Mouse (Mus musculus) forebrain, postnatal 0 days (tissue): ENCODE measurements around the gene Sardh. TPM values are rescaled to one million over a fixed set of nuclear protein-coding genes. Genes with fewer than 3 reads are reported as not detected.
A peak's percentile ranks its signal among the peaks of the same experiment; 100 is the strongest.

Experiments used
- ATAC-seq: fragments of 200-750 bp; cut with Nextera tagmentation; 2 replicates; pipeline ENCODE4 v1.8.0; 2017; ENCODE audit warnings: mild to moderate bottlenecking, moderate library complexity
- DNase-seq: peaks from one replicate; pipeline ENCODE4 v3.0.0-alpha.2; 2015
- H3K27ac ChIP-seq: fragments of 300-500 bp; sonication (generic); 2 replicates; pipeline ENCODE4 v1.5.1; 2014; ENCODE audit warnings: low read depth, mild to moderate bottlenecking, antibody characterized with exemption, low read length, moderate library complexity, mixed read lengths
- H3K27me3 ChIP-seq: fragments of 300-500 bp; sonication (generic); 2 replicates; pipeline ENCODE4 v1.6.1; 2014; ENCODE audit warnings: mild to moderate bottlenecking, low read length, mixed read lengths; ENCODE audit not compliant: insufficient read depth
- H3K36me3 ChIP-seq: fragments of 300-500 bp; sonication (generic); 2 replicates; pipeline ENCODE4 v1.6.1; 2014; ENCODE audit warnings: mild to moderate bottlenecking, moderate library complexity; ENCODE audit not compliant: insufficient read depth
- H3K4me1 ChIP-seq: fragments of 300-500 bp; sonication (generic); 2 replicates; pipeline ENCODE4 v1.6.1; 2014; ENCODE audit warnings: antibody characterized with exemption; ENCODE audit not compliant: insufficient read depth
- H3K4me2 ChIP-seq: fragments of 300-500 bp; sonication (generic); 2 replicates; pipeline ENCODE4 v1.6.1; 2014; ENCODE audit warnings: low read depth, mild to moderate bottlenecking, moderate library complexity
- H3K4me3 ChIP-seq: fragments of 300-500 bp; sonication (generic); 2 replicates; pipeline ENCODE4 v1.5.1; 2014; ENCODE audit warnings: low read depth, low read length, mixed read lengths
- H3K9ac ChIP-seq: fragments of 300-500 bp; sonication (generic); 2 replicates; pipeline ENCODE4 v1.6.1; 2014; ENCODE audit warnings: mild to moderate bottlenecking
- H3K9me3 ChIP-seq: fragments of 300-500 bp; sonication (generic); 2 replicates; pipeline ENCODE4 v1.6.1; 2016; ENCODE audit warnings: low read length
- CTCF ChIP-seq: sonication (generic); IDR thresholded peaks from 2 replicates; pipeline ENCODE4 v1.5.1; 2016; ENCODE audit warnings: antibody characterized with exemption, control low read depth, low read depth
- WGBS: fragments of 180-500 bp; shearing (Covaris S2); extraction: QIAGEN DNeasy Blood & Tissue Kit; methylation state at CpG from one replicate; pipeline ENCODE4 v1.1.7; 2014; 5-methylcytosine and 5-hydroxymethylcytosine counted together
- polyA plus RNA-seq: library from polyadenylated mRNA; unstranded; fragments of >200 nt; fragmentation: Nextera tagmentation; extraction: Ambion mirVana; gene quantifications from 2 replicates; pipeline ENCODE4 v1.2.1, GENCODE M21; 2015
- total RNA-seq: library from RNA; depleted of rRNA; stranded (reverse); fragments of >200 nt; gene quantifications from 2 replicates; pipeline ENCODE4 v1.2.3, GENCODE M21; 2014

Sardh gene
- total and polyA plus RNA-seq, 2 experiments from 2014 or later, result 5.7 to 7.2 TPM

GRCm38 (mm10) chr2:27280920-27281611, 32.9 kb upstream of the Sardh start:
- no peaks in the 10 kb centered on the region for H3K9me3 ChIP-seq

GRCm38 (mm10) chr2:27278859-27279258, 30.7 kb upstream of the Sardh start:
- H3K4me1 ChIP-seq, result no peaks in the 10 kb centered on the region
- TF ChIP-seq CTCF, result no peak
- H3K36me3 ChIP-seq, result peaks cover 38% of the 10 kb centered on the region
- DNase-seq (no peak), ATAC-seq (no peak)
- H3K9me3 ChIP-seq, result no peaks in the 10 kb centered on the region
- H3K27ac ChIP-seq, result no peak overlapping the region
- no peak overlapping the region for H3K4me2 ChIP-seq
- H3K27me3 ChIP-seq, result no peaks in the 10 kb centered on the region
- no peak overlapping the region for H3K9ac ChIP-seq
- H3K4me3 ChIP-seq, result no peak overlapping the region
- 93% methylated on average over 7 of the region's 7 CpGs for WGBS

More at GRCm38 (mm10) chr2:27280920-27281611, 32.9 kb upstream of the Sardh start:
- 68% methylated on average over 13 of the region's 13 CpGs for WGBS
- ATAC-seq, result peak; percentile 58
- H3K27ac ChIP-seq, result no peak overlapping the region
- no peak overlapping the region for H3K4me3 ChIP-seq
- H3K36me3 ChIP-seq, result peaks cover 23% of the 10 kb centered on the region
- no peak overlapping the region for H3K4me2 ChIP-seq
- peak; percentile 87 for DNase-seq
- no peaks in the 10 kb centered on the region for H3K27me3 ChIP-seq
- H3K4me1 ChIP-seq, result no peaks in the 10 kb centered on the region
- peak; percentile 87 for TF ChIP-seq CTCF
- H3K9ac ChIP-seq, result no peak overlapping the region

- DNase-seq (no peak), ATAC-seq (no peak)
- no peaks in the 10 kb centered on the region for H3K9me3 ChIP-seq
- no peak overlapping the region for H3K9ac ChIP-seq
- H3K4me1 ChIP-seq, result no peaks in the 10 kb centered on the region
- WGBS, result 66% methylated on average over 2 of the region's 2 CpGs
- H3K4me2 ChIP-seq, result no peak overlapping the region
- peaks cover 65% of the 10 kb centered on the region for H3K36me3 ChIP-seq
- H3K4me3 ChIP-seq, result no peak overlapping the region
- H3K27ac ChIP-seq, result no peak overlapping the region
- H3K27me3 ChIP-seq, result no peaks in the 10 kb centered on the region
- no peak for TF ChIP-seq CTCF
These were observed 20.2 kb upstream of the Sardh start for GRCm38 (mm10) chr2:27268325-27268724.

GRCm38 (mm10) chr2:27265819-27266218, 17.7 kb upstream of the Sardh start:
- Histone ChIP-seq H3K27me3 (no peaks in the 10 kb centered on the region), H3K4me1 (no peaks in the 10 kb centered on the region), H3K9me3 (no peaks in the 10 kb centered on the region), H3K4me2 (no peak overlapping the region), H3K27ac (no peak overlapping the region), H3K9ac (no peak overlapping the region), H3K4me3 (no peak overlapping the region), H3K36me3 (peaks cover 53% of the 10 kb centered on the region)
- ATAC-seq (no peak), DNase-seq (no peak)
- WGBS, result 87% methylated on average over 3 of the region's 3 CpGs
- no peak for TF ChIP-seq CTCF

GRCm38 (mm10) chr2:27262984-27263383, 14.8 kb upstream of the Sardh start:
- no peak for TF ChIP-seq CTCF
- Histone ChIP-seq H3K9ac (no peak overlapping the region), H3K9me3 (no peaks in the 10 kb centered on the region), H3K27ac (no peak overlapping the region), H3K4me3 (no peak overlapping the region), H3K27me3 (no peaks in the 10 kb centered on the region), H3K4me2 (no peak overlapping the region), H3K36me3 (peaks cover 28% of the 10 kb centered on the region; the same call in 1 of the 2 replicates), H3K4me1 (no peaks in the 10 kb centered on the region)
- 96% methylated on average over 4 of the region's 4 CpGs for WGBS
- ATAC-seq (no peak), DNase-seq (no peak)

- H3K4me3 ChIP-seq, result no peak overlapping the region
- ATAC-seq (no peak), DNase-seq (no peak)
- no peak overlapping the region for H3K4me2 ChIP-seq
- H3K27me3 ChIP-seq, result no peaks in the 10 kb centered on the region
- H3K4me1 ChIP-seq, result no peaks in the 10 kb centered on the region
- H3K36me3 ChIP-seq, result no peaks in the 10 kb centered on the region
- TF ChIP-seq CTCF, result 0 out of 2 replicates have a peak, but pooled peaks have one; percentile 3
- no peaks in the 10 kb centered on the region for H3K9me3 ChIP-seq
- no peak overlapping the region for H3K27ac ChIP-seq
- H3K9ac ChIP-seq, result no peak overlapping the region
These were observed 3.3 kb upstream of the Sardh start for GRCm38 (mm10) chr2:27251434-27251833.

- no peaks in the 10 kb centered on the region for H3K36me3 ChIP-seq
- TF ChIP-seq CTCF, result no peak
- H3K27me3 ChIP-seq, result no peaks in the 10 kb centered on the region
- no peaks in the 10 kb centered on the region for H3K4me1 ChIP-seq
- DNase-seq, result no peak
- H3K9me3 ChIP-seq, result no peaks in the 10 kb centered on the region
- H3K9ac ChIP-seq, result no peak overlapping the region
- H3K4me3 ChIP-seq, result no peak overlapping the region
- no peak overlapping the region for H3K27ac ChIP-seq
- ATAC-seq, result peak; percentile 27; the same call in 1 of the 2 replicates
- H3K4me2 ChIP-seq, result no peak overlapping the region
- 53% methylated on average over 2 of the region's 2 CpGs for WGBS
These were observed 662 bp downstream of the Sardh start for GRCm38 (mm10) chr2:27247487-27247863.
